Mouse (Mus musculus) layer of hippocampus, adult 2 months (tissue): ENCODE data around the gene Rab11fip5. TPM values are rescaled to one million over a fixed set of nuclear protein-coding genes. Genes with fewer than 3 reads are reported as not detected.

Source experiments
- DNase-seq, 2 experiments: peaks; one replicate each; pipeline ENCODE4 v3.0.0; 2022; ENCODE audit warnings: low spot score in 2 of 2
- H3K27ac ChIP-seq: fragments of 200-600 bp; 2 replicates; pipeline ENCODE4 v1.8.1; 2022
- H3K4me3 ChIP-seq: fragments of 200-600 bp; 2 replicates; pipeline ENCODE4 v1.8.1; 2022; ENCODE audit warnings: mild to moderate bottlenecking
- CTCF ChIP-seq: fragments of 200-600 bp; conservative IDR thresholded peaks from 2 replicates; pipeline ENCODE4 v1.8.1; 2022; ENCODE audit warnings: antibody characterized with exemption, mild to moderate bottlenecking, moderate library complexity
- microRNA-seq, 2 experiments: library from miRNA; unstranded; fragments of <30 nt; microRNA quantifications; one replicate each; pipeline ENCODE4 v1.2.0; 2021
- total RNA-seq, 2 experiments: library from RNA; stranded (reverse); gene quantifications; 2 replicates each; pipeline ENCODE4 v1.2.3; 2021

Rab11fip5 gene
- total RNA-seq, 2 experiments from 2014 or later = 55.1 to 58.2 TPM

GRCm38 (mm10) chr6:85288193-85288857 is 86.1 kb downstream of the Rab11fip5 start:
- Histone ChIP-seq H3K27ac (peak overlapping the region; percentile 43; the same call in 1 of the 2 replicates), H3K4me3 (no peak overlapping the region)
- TF ChIP-seq CTCF = no peak
- DNase-seq = no peak

GRCm38 (mm10) chr6:85286283-85287047 is 88.0 kb downstream of the Rab11fip5 start:
- no peak for TF ChIP-seq CTCF
- Histone ChIP-seq H3K4me3 (no peak overlapping the region), H3K27ac (peak overlapping the region; percentile 46; the same call in 1 of the 2 replicates)
- DNase-seq = no peak

Small RNAs within 50 kb of the gene (microRNA-seq; reads per million reads assigned to microRNA genes)
- 0 reads per million in 2 experiments for gene Mir705

Other genes starting within 250 kb of the Rab11fip5 start
- gene Spr, start 236.9 kb downstream of the Rab11fip5 start, total RNA-seq = 10 to 100 TPM; 44.5 to 48.2 TPM
- 10 to 100 TPM; 15.9 to 20.2 TPM for gene Emx1, start 187.2 kb downstream of the Rab11fip5 start, total RNA-seq
- gene Sfxn5, start 41.2 kb downstream of the Rab11fip5 start, total RNA-seq = 100 to 1,000 TPM; 167 to 175 TPM
- gene Noto, start 49.3 kb upstream of the Rab11fip5 start, total RNA-seq = not detected
- 10 to 100 TPM; 45.4 to 46.0 TPM for gene Smyd5, start 57.4 kb upstream of the Rab11fip5 start, total RNA-seq
- 100 to 1,000 TPM; 212 to 216 TPM for gene Cct7, start 76.9 kb upstream of the Rab11fip5 start, total RNA-seq
- 10 to 100 TPM; 13.1 to 18.2 TPM for gene Pradc1, start 77.3 kb upstream of the Rab11fip5 start, total RNA-seq
- 10 to 100 TPM; 84.7 to 90.8 TPM for gene Fbxo41, start 128.4 kb upstream of the Rab11fip5 start, total RNA-seq
- gene Egr4, start 139.0 kb upstream of the Rab11fip5 start, total RNA-seq = 10 to 100 TPM; 20.5 to 27.6 TPM
- 1 to 10 TPM; 6.5 to 8.2 TPM for gene Alms1, start 212.9 kb upstream of the Rab11fip5 start, total RNA-seq